Mouse (Mus musculus): Measurements from ENCODE around the gene Pithd1.
"Not testable (repeated sequence)": the region's sequence is repeated elsewhere in the genome, so short reads cannot be mapped to it uniquely, and the experiment has no call there.

Gene Pithd1

DNA sequence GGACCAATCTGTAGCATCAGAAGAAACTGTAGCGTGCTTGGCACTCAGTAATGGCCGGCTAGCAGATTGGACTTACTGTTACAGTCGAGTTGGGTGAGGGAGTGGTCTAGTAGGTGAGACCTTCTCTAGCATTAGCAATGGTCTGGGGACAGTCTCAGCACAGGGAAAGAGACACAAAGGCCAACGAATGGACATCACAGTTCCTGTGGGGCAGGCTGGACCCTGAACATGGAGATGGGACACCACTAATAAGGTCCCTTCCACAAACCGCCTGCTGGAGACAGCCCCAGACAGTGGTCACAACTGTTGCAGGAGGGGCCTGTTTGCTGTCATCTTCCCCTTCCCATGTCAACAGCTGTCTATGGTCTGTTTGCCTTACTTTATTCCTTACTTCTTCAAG lies 25.4 kb downstream of the Pithd1 start:
- DNase-seq (ENCODE audit: low read depth, low spot score) = no peak

GRCm38 (mm10) chr4:135960717-135961116 lies 26.3 kb downstream of the Pithd1 start:
- peak; percentile 83 for DNase-seq (ENCODE audit: low read depth, low spot score)

DNA sequence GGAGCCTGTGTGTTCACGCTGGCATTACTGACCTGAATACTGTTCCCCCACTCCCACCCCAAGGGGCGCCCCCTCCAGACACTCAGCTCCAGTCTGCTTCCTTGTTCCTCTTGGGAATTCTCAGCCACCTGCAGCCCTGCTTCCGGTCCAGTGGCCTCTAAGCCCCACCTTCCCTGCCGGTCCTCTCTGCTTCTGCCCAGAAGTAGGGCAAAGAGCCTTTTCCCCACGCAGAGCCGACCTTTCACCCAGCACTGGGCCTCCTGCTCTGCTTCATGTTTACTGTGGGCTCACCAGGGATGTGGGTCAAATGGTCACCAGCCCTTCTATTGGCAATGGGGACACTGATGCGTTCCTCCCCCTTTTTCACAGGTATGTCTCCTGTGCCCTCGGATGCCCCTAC lies 28.7 kb downstream of the Pithd1 start:
- no peak for DNase-seq (ENCODE audit: low read depth, low spot score)

DNA sequence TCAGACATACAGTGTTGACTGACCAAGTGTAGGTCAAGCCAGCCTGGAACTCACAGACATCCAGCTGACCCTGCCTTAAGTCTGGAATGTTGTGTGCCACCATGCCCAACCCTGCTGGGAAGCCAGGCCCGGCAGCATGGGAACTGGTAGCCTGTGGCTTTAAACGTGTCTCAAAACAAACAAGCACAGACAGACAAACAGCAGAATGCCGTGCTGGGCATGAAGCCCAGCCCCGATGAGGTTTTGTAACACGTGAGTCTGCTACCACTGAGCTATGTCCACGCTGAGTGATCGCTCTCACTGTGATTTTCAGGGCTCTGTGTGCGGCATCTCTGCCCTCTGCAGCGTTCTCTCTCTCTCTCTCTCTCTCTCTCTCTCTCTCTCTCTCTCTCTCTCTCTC lies 31.2 kb downstream of the Pithd1 start:
- DNase-seq (ENCODE audit: low read depth, low spot score) = no peak

DNA sequence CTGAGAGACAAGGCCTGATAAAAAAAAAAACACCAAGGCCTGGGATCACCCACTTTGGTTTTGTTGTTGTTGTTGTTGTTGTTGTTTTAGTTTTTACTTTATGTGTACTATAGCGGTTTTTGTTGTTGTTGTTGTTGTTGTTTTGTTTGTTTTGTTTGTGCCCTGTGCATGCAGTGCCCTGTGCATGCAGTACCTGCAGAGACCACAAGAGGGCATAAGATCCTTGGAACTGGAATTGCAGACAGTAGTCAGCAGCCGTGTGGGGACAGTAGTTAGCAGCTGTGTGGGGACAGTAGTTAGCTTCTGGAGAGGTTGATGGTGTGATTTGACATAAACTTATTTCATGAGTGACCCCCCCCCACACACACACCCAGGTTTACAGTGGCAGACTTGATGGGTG lies 32.8 kb downstream of the Pithd1 start:
- DNase-seq (ENCODE audit: low read depth, low spot score) = peak; percentile 72

- no peak for DNase-seq (ENCODE audit: low read depth, low spot score)
These were observed 33.9 kb downstream of the Pithd1 start for GRCm38 (mm10) chr4:135953179-135953578.

DNA sequence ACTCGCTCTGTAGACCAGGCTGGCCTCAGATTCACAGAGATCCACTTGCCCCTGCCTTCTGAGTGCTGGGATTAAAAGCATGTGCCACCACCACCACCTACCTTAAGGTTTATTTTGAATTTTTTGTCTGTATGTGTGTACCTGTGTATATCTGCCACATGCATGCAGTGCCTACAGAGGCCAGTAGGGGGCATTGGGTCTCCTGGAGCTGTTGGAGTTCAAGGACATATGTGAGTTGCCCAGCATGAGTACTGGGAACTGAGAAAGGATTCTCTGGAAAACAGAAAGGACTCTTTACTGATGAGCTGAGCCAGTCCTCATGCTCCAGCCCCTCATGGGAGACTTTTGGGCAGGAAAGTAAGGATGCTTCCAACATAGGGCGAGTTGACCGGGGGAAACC lies 35.6 kb downstream of the Pithd1 start:
- DNase-seq (ENCODE audit: low read depth, low spot score) = no peak

DNA sequence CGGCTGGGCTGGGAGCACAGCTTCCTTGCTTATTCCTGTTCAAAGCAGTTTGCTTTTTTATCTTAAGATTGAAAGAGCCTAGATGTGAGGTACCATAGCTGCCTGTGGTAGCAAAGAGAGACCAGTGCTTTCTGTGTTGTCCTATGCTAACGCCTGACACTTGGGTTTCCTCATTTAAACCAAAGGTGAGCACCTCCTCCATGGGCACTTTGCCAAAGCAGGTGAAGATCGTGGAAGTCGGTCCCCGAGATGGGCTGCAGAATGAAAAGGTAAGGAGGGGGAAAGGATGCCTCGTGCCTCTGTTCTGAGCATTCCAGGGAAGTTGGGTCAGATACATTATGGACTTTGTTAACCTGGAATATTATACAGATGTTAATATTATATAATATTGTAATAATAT lies 36.7 kb downstream of the Pithd1 start:
- DNase-seq (ENCODE audit: low read depth, low spot score) = no peak

DNA sequence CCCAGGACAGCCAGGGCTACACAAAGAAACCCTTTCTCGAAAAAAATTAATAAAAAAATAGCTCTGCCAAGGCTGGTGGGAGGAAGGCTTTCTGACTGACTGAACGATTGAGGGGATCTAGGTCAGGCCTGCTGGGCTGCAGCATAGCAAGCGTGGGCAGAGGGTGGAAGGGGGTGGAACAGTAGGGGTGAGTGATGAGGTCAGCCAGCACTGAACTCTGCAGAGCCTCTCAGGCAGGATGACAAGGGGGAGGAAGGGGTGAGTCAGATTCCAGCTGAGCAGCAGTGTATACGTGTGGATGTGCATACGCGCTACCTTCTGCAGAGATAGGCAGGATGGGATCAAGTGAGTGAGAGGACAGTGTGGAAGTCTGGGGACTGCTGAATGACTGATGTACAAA lies 37.2 kb downstream of the Pithd1 start:
- no peak for DNase-seq (ENCODE audit: low read depth, low spot score)

- DNase-seq (ENCODE audit: low read depth, low spot score) = no peak
These were observed 37.6 kb downstream of the Pithd1 start for GRCm38 (mm10) chr4:135949475-135949874.

DNA sequence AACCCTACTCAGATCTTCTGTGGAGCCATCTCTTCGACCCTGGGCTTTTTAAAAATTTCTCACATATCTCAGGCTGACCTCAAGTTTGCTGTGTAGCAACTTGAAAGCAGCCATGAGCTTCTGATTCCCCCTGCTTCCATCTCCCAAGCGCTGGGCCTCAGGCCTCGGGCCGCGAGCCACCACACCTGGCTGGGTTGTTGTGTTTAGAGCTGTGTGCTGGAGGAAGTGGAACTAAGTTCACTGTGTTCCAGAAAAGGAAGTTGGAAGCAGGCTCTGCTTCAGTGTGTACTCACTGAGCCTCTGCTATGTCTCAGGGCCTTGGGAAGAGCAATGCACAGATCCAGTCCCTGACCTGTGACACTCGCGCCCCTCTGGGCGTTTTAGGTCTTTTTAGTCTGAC lies 38.9 kb downstream of the Pithd1 start:
- DNase-seq (ENCODE audit: low read depth, low spot score) = no peak

GRCm38 (mm10) chr4:135946659-135947301 lies 40.3 kb downstream of the Pithd1 start:
- no peak for DNase-seq (ENCODE audit: low read depth, low spot score)

DNA sequence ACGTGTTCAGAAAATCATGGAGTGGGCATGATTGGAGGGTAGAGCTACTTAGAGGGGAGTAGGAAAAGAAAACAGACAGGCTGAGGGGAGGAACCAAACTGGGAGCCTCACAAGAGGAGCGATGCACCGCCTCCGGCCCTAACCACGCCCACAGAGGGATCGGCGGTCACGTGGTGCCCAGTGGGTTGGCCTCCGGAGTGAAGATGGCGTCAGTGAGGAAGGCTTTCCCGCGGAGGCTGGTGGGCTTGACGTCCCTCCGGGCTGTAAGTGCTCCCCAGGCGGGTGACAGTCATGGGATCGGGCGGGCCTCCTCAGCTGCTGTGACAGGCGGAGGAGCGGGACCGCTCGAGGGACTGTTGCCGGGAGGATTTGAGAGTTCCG lies 40.8 kb downstream of the Pithd1 start, which contains the start of gene Hmgcl:
Hmgcl (plus strand) TSS at position 171 of the 381 bp plus-strand sequence.
- DNase-seq (ENCODE audit: low read depth, low spot score) = peak; percentile 87

GRCm38 (mm10) chr4:135945706-135946105 lies 41.4 kb downstream of the Pithd1 start:
- no peak for DNase-seq (ENCODE audit: low read depth, low spot score)

GRCm38 (mm10) chr4:135943389-135943788 lies 43.7 kb downstream of the Pithd1 start:
- no peak for DNase-seq (ENCODE audit: low read depth, low spot score)

- no peak for DNase-seq (ENCODE audit: low read depth, low spot score)
These were observed 44.9 kb downstream of the Pithd1 start for GRCm38 (mm10) chr4:135942193-135942592.

DNA sequence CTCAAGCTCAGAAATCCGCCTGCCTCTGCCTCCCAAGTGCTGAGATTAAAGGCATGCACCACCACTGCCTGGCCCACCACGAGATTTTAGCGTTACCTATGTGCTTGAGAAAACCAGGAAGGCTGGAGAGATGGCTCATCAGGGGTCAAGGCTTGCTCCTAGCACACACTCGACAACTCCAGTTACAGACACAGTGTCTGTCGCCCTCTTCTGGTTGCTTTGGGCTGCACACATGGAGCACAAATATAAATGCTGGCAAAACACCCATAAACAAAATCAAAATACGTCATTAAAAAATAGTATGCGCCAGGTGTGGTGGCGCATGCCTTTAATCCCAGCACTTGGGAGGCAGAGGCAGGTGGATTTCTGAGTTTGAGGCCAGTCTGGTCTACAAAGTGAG lies 46.0 kb downstream of the Pithd1 start:
- not testable (repeated sequence) for DNase-seq (ENCODE audit: low read depth, low spot score)

GRCm38 (mm10) chr4:135938858-135939257 lies 48.2 kb downstream of the Pithd1 start:
- no peak for DNase-seq (ENCODE audit: low read depth, low spot score)

- no peak for DNase-seq (ENCODE audit: low read depth, low spot score)
These were observed 51.6 kb downstream of the Pithd1 start for GRCm38 (mm10) chr4:135935502-135935901.

GRCm38 (mm10) chr4:135934708-135935500 lies 52.2 kb downstream of the Pithd1 start:
- no peak for DNase-seq (ENCODE audit: low read depth, low spot score)

GRCm38 (mm10) chr4:135931832-135932231 lies 55.2 kb downstream of the Pithd1 start:
- DNase-seq (ENCODE audit: low read depth, low spot score) = no peak

DNA sequence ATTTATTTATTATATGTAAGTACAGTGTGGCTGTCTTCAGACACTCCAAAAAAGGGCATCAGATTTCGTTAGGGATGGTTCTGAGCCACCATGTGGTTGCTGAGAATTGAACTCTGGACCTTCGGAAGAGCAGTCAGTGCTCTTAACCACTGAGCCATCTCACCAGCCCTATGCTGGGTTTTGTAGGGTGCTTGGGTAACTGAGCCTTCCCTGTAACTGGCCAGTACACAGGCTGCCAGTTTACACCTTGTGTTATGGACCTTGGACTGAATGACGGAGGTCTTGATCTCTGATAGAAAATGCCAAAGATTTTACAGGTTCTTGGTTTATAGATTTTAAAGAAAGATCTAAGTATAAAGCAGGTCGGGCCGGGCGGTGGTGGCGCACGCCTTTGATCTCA lies 56.8 kb downstream of the Pithd1 start:
- no peak for DNase-seq (ENCODE audit: low read depth, low spot score)

DNA sequence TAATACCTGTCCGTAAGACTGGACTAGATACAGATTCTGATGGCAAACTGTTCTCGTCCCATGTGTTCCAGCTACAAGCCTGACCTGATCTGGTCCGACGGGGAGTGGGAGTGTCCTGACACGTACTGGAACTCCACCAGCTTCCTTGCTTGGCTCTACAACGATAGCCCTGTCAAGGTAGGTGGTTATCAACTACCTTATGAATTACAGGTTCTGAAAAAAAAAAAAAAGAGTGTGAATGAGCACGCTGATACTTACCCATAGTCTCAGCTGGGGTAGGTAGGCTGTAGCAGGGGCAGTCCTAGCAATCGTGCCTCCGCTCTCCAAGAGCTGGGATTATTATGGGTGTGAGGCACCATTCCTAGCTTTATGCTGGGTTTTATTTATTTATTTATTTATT lies 57.2 kb downstream of the Pithd1 start:
- no peak for DNase-seq (ENCODE audit: low read depth, low spot score)

All from forelimb bud, embryonic 11.5 days (tissue).